Mouse (Mus musculus): ENCODE measurements around the gene Snapc3.
"Not testable (repeated sequence)": the region's sequence is repeated elsewhere in the genome, so short reads cannot be mapped to it uniquely, and the experiment has no call there.

Snapc3 gene

GRCm38 (mm10) chr4:83417820-83418186, 279 bp downstream of the Snapc3 start:
- no peak for DNase-seq (ENCODE audit: low spot score in 2 of 2)

- DNase-seq (ENCODE audit: low spot score in 2 of 2), result no peak
Observed at GRCm38 (mm10) chr4:83418781-83419180, 1.3 kb downstream of the Snapc3 start.

- no peak for DNase-seq (ENCODE audit: low spot score in 2 of 2)
Observed at GRCm38 (mm10) chr4:83423641-83424040, 6.1 kb downstream of the Snapc3 start.

GRCm38 (mm10) chr4:83425119-83425518, 7.6 kb downstream of the Snapc3 start:
- no peak for DNase-seq (ENCODE audit: low spot score in 2 of 2)

GRCm38 (mm10) chr4:83427141-83427540, 9.6 kb downstream of the Snapc3 start:
- DNase-seq (ENCODE audit: low spot score in 2 of 2), result no peak

- no peak for DNase-seq (ENCODE audit: low spot score in 2 of 2)
Observed at GRCm38 (mm10) chr4:83427696-83428095, 10.2 kb downstream of the Snapc3 start.

GRCm38 (mm10) chr4:83428845-83429244, 11.3 kb downstream of the Snapc3 start:
- DNase-seq (ENCODE audit: low spot score in 2 of 2), result no peak

GRCm38 (mm10) chr4:83431950-83432349, 14.4 kb downstream of the Snapc3 start:
- no peak for DNase-seq (ENCODE audit: low spot score in 2 of 2)

- DNase-seq (ENCODE audit: low spot score in 2 of 2), result no peak
Observed at GRCm38 (mm10) chr4:83432901-83433300, 15.4 kb downstream of the Snapc3 start.

- no peak for DNase-seq (ENCODE audit: low spot score in 2 of 2)
Observed at GRCm38 (mm10) chr4:83436375-83436774, 18.9 kb downstream of the Snapc3 start.

- DNase-seq (ENCODE audit: low spot score in 2 of 2), result no peak
Observed at GRCm38 (mm10) chr4:83438116-83438515, 20.6 kb downstream of the Snapc3 start.

GRCm38 (mm10) chr4:83439045-83439444, 21.5 kb downstream of the Snapc3 start:
- no peak for DNase-seq (ENCODE audit: low spot score in 2 of 2)

- no peak for DNase-seq (ENCODE audit: low spot score in 2 of 2)
Observed at GRCm38 (mm10) chr4:83441050-83441449, 23.5 kb downstream of the Snapc3 start.

- no peak for DNase-seq (ENCODE audit: low spot score in 2 of 2)
Observed at GRCm38 (mm10) chr4:83450785-83451184, 33.3 kb downstream of the Snapc3 start.

GRCm38 (mm10) chr4:83460106-83460505, 42.6 kb downstream of the Snapc3 start:
- DNase-seq (ENCODE audit: low spot score in 2 of 2), result no peak

- DNase-seq (ENCODE audit: low spot score in 2 of 2), result no peak
Observed at GRCm38 (mm10) chr4:83464827-83465226, 47.3 kb downstream of the Snapc3 start.

- DNase-seq (ENCODE audit: low spot score in 2 of 2), result no peak
Observed at GRCm38 (mm10) chr4:83467615-83468014, 50.1 kb downstream of the Snapc3 start.

GRCm38 (mm10) chr4:83468208-83468607, 50.7 kb downstream of the Snapc3 start:
- DNase-seq (ENCODE audit: low spot score in 2 of 2), result no peak

GRCm38 (mm10) chr4:83485250-83485649, 67.7 kb downstream of the Snapc3 start:
- DNase-seq (ENCODE audit: low spot score in 2 of 2), result no peak

- DNase-seq (ENCODE audit: low spot score in 2 of 2), result peak; percentile 75 to 85
Observed at GRCm38 (mm10) chr4:83485735-83486116, 68.2 kb downstream of the Snapc3 start.

- DNase-seq (ENCODE audit: low spot score in 2 of 2), result peak; percentile 78 to 87
Observed at GRCm38 (mm10) chr4:83486117-83486901, 68.8 kb downstream of the Snapc3 start, which contains the start of gene Psip1. TSS of gene Psip1 (minus strand) at chr4:83486459.

GRCm38 (mm10) chr4:83489121-83489520, 71.6 kb downstream of the Snapc3 start:
- no peak for DNase-seq (ENCODE audit: low spot score in 2 of 2)

GRCm38 (mm10) chr4:83493112-83493511, 75.6 kb downstream of the Snapc3 start:
- no peak for DNase-seq (ENCODE audit: low spot score in 2 of 2)

- not testable (repeated sequence) for DNase-seq (ENCODE audit: low spot score in 2 of 2)
Observed at GRCm38 (mm10) chr4:83497013-83497412, 79.5 kb downstream of the Snapc3 start.
